Mouse (Mus musculus) CD4-positive naive resting alpha-beta T cell, adult 76 days (primary cell): ENCODE data around the gene Ndufa4. TPM values are rescaled to one million over a fixed set of nuclear protein-coding genes. Genes with fewer than 3 reads are reported as not detected.

Experiments
- total RNA-seq: library from RNA; stranded (reverse); gene quantifications from one replicate; pipeline ENCODE4 v1.2.4, GENCODE M21; 2023

Gene Ndufa4
- total RNA-seq, result 127 TPM

GRCm38 (mm10) chr6:11907269-11908032, at the start of gene Ndufa4, which contains the start of gene Phf14:
Ndufa4 (minus strand) TSS chr6:11907497.
Phf14 (plus strand) TSS chr6:11907809.

Other genes with a start within 250 kb of the Ndufa4 start
- gene Phf14, start 312 bp upstream of the Ndufa4 start, total RNA-seq, result 69.5 TPM